Comparison of ENCODE assay signal across 8 mouse cellular contexts in the genomic region with DNA sequence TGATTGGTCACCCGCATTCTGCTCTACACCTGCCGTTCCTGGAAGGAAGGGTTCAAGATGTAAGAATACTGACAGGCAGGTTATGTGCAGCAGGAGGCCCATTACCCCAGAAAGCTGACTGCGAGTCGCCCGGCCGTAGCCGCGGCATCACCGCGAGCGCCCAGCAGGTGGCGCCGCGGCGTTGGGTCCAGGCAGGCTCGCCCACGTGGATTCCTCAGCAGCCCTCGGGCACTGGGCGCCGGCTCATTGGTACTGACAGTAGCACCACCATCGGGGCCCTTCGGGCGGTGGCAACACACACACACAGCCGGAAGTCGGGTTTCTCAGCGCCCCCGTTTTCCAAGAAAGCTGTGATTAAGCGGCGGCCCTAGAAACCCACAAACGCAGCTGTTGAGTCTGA. TPM values are rescaled to one million over a fixed set of nuclear protein-coding genes. Genes with fewer than 3 reads are reported as not detected.
A peak's percentile ranks its signal among the peaks of the same experiment; 100 is the strongest.
DNase-seq lines count a peak whose midpoint lies in the region; ATAC-seq lines count a peak whose summit lies in the region.

No protein-coding gene starts in this region.

- no peaks in the 10 kb centered on the region for H3K36me3 ChIP-seq in hindbrain, embryonic 15.5 days

- WGBS in hindbrain, embryonic 15.5 days, result 1% methylated on average over 30 of the region's 30 CpGs

- H3K4me1 ChIP-seq in hindbrain, embryonic 15.5 days (replicated peaks), result peaks cover 16% of the 10 kb centered on the region

- peak overlapping the region; percentile 49 for H3K4me2 ChIP-seq in hindbrain, embryonic 15.5 days

- H3K27me3 ChIP-seq in hindbrain, embryonic 15.5 days, result peaks cover 40% of the 10 kb centered on the region

- H3K9ac ChIP-seq in hindbrain, embryonic 15.5 days, result no peak overlapping the region

- no peak overlapping the region for H3K27ac ChIP-seq in hindbrain, embryonic 15.5 days (replicated peaks)

- peak; percentile 61 to 84 for DNase-seq in adrenal gland, adult (ENCODE audit: inconsistent age in 2 of 2, low spot score in 1 of 2)
- DNase-seq in adrenal gland, adult 8-10 months, result no peak
- peak; percentile 92 for DNase-seq in brain, adult 2 months (ENCODE audit: low read depth, low spot score)
- DNase-seq in left cerebral cortex, adult 18-20 months (ENCODE audit: low spot score in 2 of 2), result peak; percentile 77 to 90
- peak; percentile 15 for DNase-seq in skeletal muscle tissue, adult 2 months (ENCODE audit: low read depth, low spot score)

- H3K9me3 ChIP-seq in hindbrain, embryonic 15.5 days, result no peaks in the 10 kb centered on the region

- peak; percentile 47; the same call in 1 of the 2 replicates for ATAC-seq in erythroblast, adult 5-6 weeks (replicated peaks; ENCODE audit: low FRiP score, poor library complexity, severe bottlenecking)
- peak; percentile 64; the same call in 1 of the 2 replicates for ATAC-seq in hindbrain, embryonic 15.5 days (ENCODE audit: low FRiP score, low read depth)
- ATAC-seq in megakaryocyte-erythroid progenitor cell, adult 5-6 weeks (replicated peaks; ENCODE audit: low FRiP score, low TSS enrichment, poor library complexity, severe bottlenecking), result peak; percentile 72; the same call in 1 of the 2 replicates

- H3K4me3 ChIP-seq in hindbrain, embryonic 15.5 days, result peak overlapping the region; percentile 20; the same call in 1 of the 2 replicates

RNA-seq across cellular contexts. Expression of gene Lrfn3, which starts 14.7 kb away (rescaled TPM):
- 10 to 100 TPM; 11.5 to 15.8 (median 12.7) TPM for total RNA-seq in adrenal gland, adult 8-10 months (2022)
- not detected in 2 replicates for total RNA-seq in erythroblast, adult 5-6 weeks (2015; ENCODE audit: low replicate concordance)
- not detected in 2 replicates for total RNA-seq in erythroblast, adult 5-6 weeks (2017; ENCODE audit: low replicate concordance)
- 14.3 and 15.7 TPM in 2 replicates for polyA plus RNA-seq in hindbrain, embryonic 15.5 days (2015; fragmentation: Nextera tagmentation; extraction: Ambion mirVana)
- total RNA-seq in left cerebral cortex, adult 18-20 months (2021), result 10 to 100 TPM; 33.5 to 36.4 TPM
- not detected in 2 replicates for total RNA-seq in megakaryocyte-erythroid progenitor cell, adult 5-6 weeks (2014; fragmentation: Nextera tagmentation)
- total RNA-seq in megakaryocyte-erythroid progenitor cell, adult 5-6 weeks (2017), result not detected in 2 replicates

RNA-seq across cellular contexts. Expression of gene Sdhaf1, which starts 24.1 kb away (rescaled TPM):
- 10 to 100 TPM; 13.9 to 18.4 (median 16.1) TPM for total RNA-seq in adrenal gland, adult 8-10 months (2022)
- total RNA-seq in erythroblast, adult 5-6 weeks (2015; ENCODE audit: low replicate concordance), result 0.84 TPM in 1 of 2 replicates, not detected in the other
- total RNA-seq in erythroblast, adult 5-6 weeks (2017; ENCODE audit: low replicate concordance), result 0.77 and 2.8 TPM in 2 replicates
- polyA plus RNA-seq in hindbrain, embryonic 15.5 days (2015; fragmentation: Nextera tagmentation; extraction: Ambion mirVana), result 16.2 and 17.3 TPM in 2 replicates
- 1 to 10 TPM; 6.4 to 7.5 TPM for total RNA-seq in left cerebral cortex, adult 18-20 months (2021)
- 7.3 and 9.2 TPM in 2 replicates for total RNA-seq in megakaryocyte-erythroid progenitor cell, adult 5-6 weeks (2014; fragmentation: Nextera tagmentation)
- total RNA-seq in megakaryocyte-erythroid progenitor cell, adult 5-6 weeks (2017), result 7.9 and 8.9 TPM in 2 replicates

RNA-seq across cellular contexts. Expression of gene E130208F15Rik, which starts 26.3 kb away (rescaled TPM):
- total RNA-seq in adrenal gland, adult 8-10 months (2022), result 1 to 10 TPM in 3 of 4 experiments, under 1 TPM in 1; 0.87 to 2.2 (median 1.8) TPM
- not detected in 2 replicates for total RNA-seq in erythroblast, adult 5-6 weeks (2015; ENCODE audit: low replicate concordance)
- total RNA-seq in erythroblast, adult 5-6 weeks (2017; ENCODE audit: low replicate concordance), result 1.5 TPM in 1 of 2 replicates, not detected in the other
- polyA plus RNA-seq in hindbrain, embryonic 15.5 days (2015; fragmentation: Nextera tagmentation; extraction: Ambion mirVana), result 0.98 TPM in 1 of 2 replicates, not detected in the other
- total RNA-seq in left cerebral cortex, adult 18-20 months (2021), result under 1 TPM; 0.35 to 0.56 TPM
- total RNA-seq in megakaryocyte-erythroid progenitor cell, adult 5-6 weeks (2014; fragmentation: Nextera tagmentation), result not detected in 2 replicates
- total RNA-seq in megakaryocyte-erythroid progenitor cell, adult 5-6 weeks (2017), result 3.4 TPM in 1 of 2 replicates, not detected in the other

RNA-seq across cellular contexts. Expression of gene Syne4, which starts 33.2 kb away (rescaled TPM):
- 100 to 1,000 TPM in 1 of 4 experiments, 10 to 100 TPM in 3; 22.5 to 102 (median 57.8) TPM for total RNA-seq in adrenal gland, adult 8-10 months (2022)
- not detected in 2 replicates for total RNA-seq in erythroblast, adult 5-6 weeks (2015; ENCODE audit: low replicate concordance)
- not detected in 2 replicates for total RNA-seq in erythroblast, adult 5-6 weeks (2017; ENCODE audit: low replicate concordance)
- polyA plus RNA-seq in hindbrain, embryonic 15.5 days (2015; fragmentation: Nextera tagmentation; extraction: Ambion mirVana), result 17.1 and 19.1 TPM in 2 replicates
- total RNA-seq in left cerebral cortex, adult 18-20 months (2021), result 10 to 100 TPM; 13.8 to 15.6 TPM
- total RNA-seq in megakaryocyte-erythroid progenitor cell, adult 5-6 weeks (2014; fragmentation: Nextera tagmentation), result 2.9 TPM in 1 of 2 replicates, not detected in the other
- total RNA-seq in megakaryocyte-erythroid progenitor cell, adult 5-6 weeks (2017), result not detected in 2 replicates

RNA-seq across cellular contexts. Expression of gene Alkbh6, which starts 39.3 kb away (rescaled TPM):
- total RNA-seq in adrenal gland, adult 8-10 months (2022), result 100 to 1,000 TPM in 1 of 4 experiments, 10 to 100 TPM in 3; 60.5 to 112 (median 82.7) TPM
- total RNA-seq in erythroblast, adult 5-6 weeks (2015; ENCODE audit: low replicate concordance), result 0.96 and 3.3 TPM in 2 replicates
- 2.0 and 5.4 TPM in 2 replicates for total RNA-seq in erythroblast, adult 5-6 weeks (2017; ENCODE audit: low replicate concordance)
- 121 and 135 TPM in 2 replicates for polyA plus RNA-seq in hindbrain, embryonic 15.5 days (2015; fragmentation: Nextera tagmentation; extraction: Ambion mirVana)
- total RNA-seq in left cerebral cortex, adult 18-20 months (2021), result 10 to 100 TPM; 67.0 to 68.5 TPM
- total RNA-seq in megakaryocyte-erythroid progenitor cell, adult 5-6 weeks (2014; fragmentation: Nextera tagmentation), result 12.7 and 35.5 TPM in 2 replicates
- 26.5 and 28.8 TPM in 2 replicates for total RNA-seq in megakaryocyte-erythroid progenitor cell, adult 5-6 weeks (2017)

Comparison
In these comparisons a context has a peak if more than half of its experiments do, and no peak if none do; other contexts are left out.
1. RNA of gene Lrfn3, which starts 14.7 kb away (total RNA-seq): 33.5 to 36.4 TPM in left cerebral cortex, adult 18-20 months and 11.5 to 15.8 TPM in adrenal gland, adult 8-10 months; not detected in erythroblast, adult 5-6 weeks and not detected in megakaryocyte-erythroid progenitor cell, adult 5-6 weeks; every median in the first group is over 10 times any median in the second.
2. Peak in every context shown above with its lines, with median percentiles within 50 percentile points of each other: ATAC-seq.